Mouse (Mus musculus) small intestine, adult 2 months (tissue): ENCODE results near the gene Rdh7.

ENCODE experiments used
- CTCF ChIP-seq: fragments of 200-500 bp; IDR thresholded peaks from 2 replicates; pipeline ENCODE4 v1.5.1; 2012; ENCODE audit warnings: low read depth, mild to moderate bottlenecking, control low read depth, inconsistent platforms, low read length, moderate library complexity, mixed read lengths; ENCODE audit not compliant: insufficient replicate concordance, insufficient read length; ENCODE audit errors: extremely low read depth
- POLR2A ChIP-seq: fragments of 200-500 bp; IDR thresholded peaks from 2 replicates; pipeline ENCODE4 v1.6.1; 2012; ENCODE audit warnings: low read depth, mild to moderate bottlenecking, control low read depth, inconsistent platforms, low read length, moderate library complexity

DNA sequence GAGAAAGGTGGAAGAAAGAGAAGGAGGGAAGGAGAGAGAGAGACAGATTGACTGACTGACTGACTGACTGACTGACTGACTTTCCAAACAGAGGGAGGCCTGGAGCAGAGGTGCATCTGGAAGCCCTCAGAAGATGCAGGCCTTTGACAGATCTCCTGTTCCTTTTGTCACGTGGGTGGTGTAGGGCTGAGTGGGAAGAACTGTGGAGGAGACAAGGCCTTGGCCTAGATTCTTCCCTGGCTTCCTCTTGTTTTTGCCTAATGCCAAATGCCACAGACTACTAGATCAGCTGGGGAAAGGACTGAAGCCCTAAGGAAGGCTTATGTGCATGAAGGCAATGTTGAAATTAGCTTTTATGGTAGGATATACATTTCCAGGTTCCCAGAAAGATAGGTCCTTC, 14.5 kb upstream of the Rdh7 start:
- TF ChIP-seq CTCF (no peak), POLR2A (no peak)
